Mouse (Mus musculus): ENCODE results near the gene Zfp276. TPM values are rescaled to one million over a fixed set of nuclear protein-coding genes. Genes with fewer than 3 reads are reported as not detected.
"Not testable (repeated sequence)": the region's sequence is repeated elsewhere in the genome, so short reads cannot be mapped to it uniquely, and the experiment has no call there.

The Zfp276 gene
- polyA plus RNA-seq, 1 experiment from 2014 or later = 23.2 TPM

- Histone ChIP-seq H3K27me3 (ENCODE audit: low read depth, poor library complexity, severe bottlenecking) (no peaks in the 10 kb centered on the region), H3K27ac (replicated peaks) (no peak overlapping the region), H3K4me1 (no peaks in the 10 kb centered on the region), H3K36me3 (peaks cover 83% of the 10 kb centered on the region), H3K9me3 (replicated peaks) (no peaks in the 10 kb centered on the region), H3K4me3 (no peak overlapping the region)
- WGBS = 88% methylated on average over 13 of the region's 13 CpGs
- DNase-seq (ENCODE audit: low spot score) = no peak
These were observed 26.5 kb downstream of the Zfp276 start for GRCm38 (mm10) chr8:123280302-123281094.

- not testable (repeated sequence) for DNase-seq (ENCODE audit: low spot score); H3K4me3 ChIP-seq; H3K9me3 ChIP-seq (replicated peaks); H3K27ac ChIP-seq (replicated peaks); H3K27me3 ChIP-seq (ENCODE audit: low read depth, poor library complexity, severe bottlenecking); H3K4me1 ChIP-seq
- H3K36me3 ChIP-seq = peaks cover 87% of the 10 kb centered on the region
- 91% methylated on average over 5 of the region's 6 CpGs for whole genome bisulfite sequencing
These were observed 29.0 kb downstream of the Zfp276 start for GRCm38 (mm10) chr8:123282994-123283393.

- no peak overlapping the region for H3K27ac ChIP-seq (replicated peaks)
- no peak for DNase-seq (ENCODE audit: low spot score)
- no peaks in the 10 kb centered on the region for H3K27me3 ChIP-seq (ENCODE audit: low read depth, poor library complexity, severe bottlenecking)
- H3K4me1 ChIP-seq = no peaks in the 10 kb centered on the region
- peaks cover 87% of the 10 kb centered on the region for H3K36me3 ChIP-seq
- no peak overlapping the region for H3K4me3 ChIP-seq
- no peaks in the 10 kb centered on the region for H3K9me3 ChIP-seq (replicated peaks)
- WGBS = 87% methylated on average over 7 of the region's 7 CpGs
These were observed 30.0 kb downstream of the Zfp276 start for GRCm38 (mm10) chr8:123283991-123284390.

DNA sequence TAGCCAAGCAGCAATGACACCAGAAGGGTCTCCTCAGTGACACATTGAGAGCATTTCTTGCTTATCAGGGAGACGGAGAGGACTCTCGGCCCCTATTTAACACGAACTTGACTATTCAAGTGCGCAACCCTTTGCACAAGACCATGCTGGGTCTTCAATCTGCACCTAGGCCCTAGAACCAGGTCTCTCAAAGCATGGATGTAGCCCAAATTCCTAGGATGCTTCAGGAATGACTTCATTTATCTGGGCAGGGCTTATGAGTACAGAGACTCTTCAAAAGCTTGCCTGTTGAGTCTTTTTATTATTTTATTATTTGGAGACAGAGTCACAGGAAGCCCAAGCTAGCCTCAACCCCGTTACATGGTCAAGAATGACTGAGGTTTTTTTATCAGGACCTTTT, 30.5 kb downstream of the Zfp276 start:
- 94% methylated on average over 5 of the region's 5 CpGs for WGBS
- Histone ChIP-seq H3K27ac (replicated peaks) (no peak overlapping the region), H3K36me3 (peaks cover 89% of the 10 kb centered on the region)

GRCm38 (mm10) chr8:123287362-123287761, 33.4 kb downstream of the Zfp276 start:
- no peaks in the 10 kb centered on the region for H3K27me3 ChIP-seq (ENCODE audit: low read depth, poor library complexity, severe bottlenecking)
- peaks cover 85% of the 10 kb centered on the region for H3K36me3 ChIP-seq
- no peak for DNase-seq (ENCODE audit: low spot score)
- no peaks in the 10 kb centered on the region for H3K4me1 ChIP-seq
- H3K9me3 ChIP-seq (replicated peaks) = no peaks in the 10 kb centered on the region
- 97% methylated on average over 17 of the region's 17 CpGs for WGBS
- no peak overlapping the region for H3K27ac ChIP-seq (replicated peaks)
- H3K4me3 ChIP-seq = no peak overlapping the region

More for the DNA sequence above, 30.5 kb downstream of the Zfp276 start:
- Histone ChIP-seq H3K4me1 (no peaks in the 10 kb centered on the region), H3K27me3 (ENCODE audit: low read depth, poor library complexity, severe bottlenecking) (no peaks in the 10 kb centered on the region), H3K4me3 (no peak overlapping the region), H3K9me3 (replicated peaks) (no peaks in the 10 kb centered on the region)
- no peak for DNase-seq (ENCODE audit: low spot score)

- DNase-seq (ENCODE audit: low spot score) = no peak
- H3K9me3 ChIP-seq (replicated peaks) = no peaks in the 10 kb centered on the region
- no peaks in the 10 kb centered on the region for H3K27me3 ChIP-seq (ENCODE audit: low read depth, poor library complexity, severe bottlenecking)
- H3K36me3 ChIP-seq = peaks cover 90% of the 10 kb centered on the region
- H3K4me3 ChIP-seq = no peak overlapping the region
- no peaks in the 10 kb centered on the region for H3K4me1 ChIP-seq
- H3K27ac ChIP-seq (replicated peaks) = no peak overlapping the region
- WGBS = 78% methylated on average over 4 of the region's 4 CpGs
These were observed 36.2 kb downstream of the Zfp276 start for GRCm38 (mm10) chr8:123290166-123290565.

DNA sequence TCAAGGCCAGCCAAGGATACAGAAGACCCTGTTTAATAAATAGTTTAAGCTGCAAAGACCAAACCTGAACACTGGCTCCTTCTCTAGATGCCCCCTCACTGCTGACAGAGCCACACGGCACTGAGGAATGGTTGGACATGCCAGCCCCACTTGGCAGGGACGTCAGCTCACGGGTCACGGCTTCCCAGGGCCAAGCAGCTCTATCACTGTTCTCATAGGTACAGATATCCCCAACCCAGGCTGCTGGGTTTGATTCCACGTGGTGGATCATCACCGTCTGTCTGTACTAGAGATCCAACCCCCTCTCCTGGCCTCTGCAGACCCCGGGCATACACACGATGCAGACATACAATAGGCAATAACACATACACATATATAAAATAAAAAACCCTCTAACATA, 36.7 kb downstream of the Zfp276 start:
- Histone ChIP-seq H3K27ac (replicated peaks) (no peak overlapping the region), H3K4me1 (no peaks in the 10 kb centered on the region), H3K4me3 (no peak overlapping the region), H3K36me3 (peaks cover 92% of the 10 kb centered on the region), H3K27me3 (ENCODE audit: low read depth, poor library complexity, severe bottlenecking) (no peaks in the 10 kb centered on the region), H3K9me3 (replicated peaks) (no peaks in the 10 kb centered on the region)
- WGBS = 94% methylated on average over 8 of the region's 8 CpGs
- DNase-seq (ENCODE audit: low spot score) = no peak

DNA sequence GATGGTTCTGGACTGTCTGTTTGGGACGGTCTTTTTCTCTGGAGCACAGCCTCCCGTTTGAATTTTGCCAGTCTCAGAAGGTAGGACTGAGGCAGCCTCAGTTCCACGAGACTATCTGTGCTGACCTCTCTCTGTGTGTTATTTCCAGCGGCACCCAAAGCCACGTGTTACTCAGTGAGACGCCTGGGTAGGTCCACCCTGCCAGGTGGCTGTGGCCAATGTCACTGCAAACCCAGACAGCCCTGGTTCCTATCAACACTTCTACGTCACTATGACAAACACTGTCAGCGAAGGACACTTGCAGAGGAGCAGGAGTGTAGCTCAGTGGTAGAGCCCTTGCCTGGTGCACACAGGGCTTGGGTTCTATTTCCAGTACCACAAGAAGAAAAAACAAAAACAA, 37.7 kb downstream of the Zfp276 start:
- WGBS = 93% methylated on average over 8 of the region's 8 CpGs
- H3K36me3 ChIP-seq = peaks cover 93% of the 10 kb centered on the region
- no peaks in the 10 kb centered on the region for H3K4me1 ChIP-seq
- H3K9me3 ChIP-seq (replicated peaks) = no peaks in the 10 kb centered on the region
- no peak overlapping the region for H3K27ac ChIP-seq (replicated peaks)
- no peaks in the 10 kb centered on the region for H3K27me3 ChIP-seq (ENCODE audit: low read depth, poor library complexity, severe bottlenecking)
- no peak for DNase-seq (ENCODE audit: low spot score)
- H3K4me3 ChIP-seq = no peak overlapping the region

DNA sequence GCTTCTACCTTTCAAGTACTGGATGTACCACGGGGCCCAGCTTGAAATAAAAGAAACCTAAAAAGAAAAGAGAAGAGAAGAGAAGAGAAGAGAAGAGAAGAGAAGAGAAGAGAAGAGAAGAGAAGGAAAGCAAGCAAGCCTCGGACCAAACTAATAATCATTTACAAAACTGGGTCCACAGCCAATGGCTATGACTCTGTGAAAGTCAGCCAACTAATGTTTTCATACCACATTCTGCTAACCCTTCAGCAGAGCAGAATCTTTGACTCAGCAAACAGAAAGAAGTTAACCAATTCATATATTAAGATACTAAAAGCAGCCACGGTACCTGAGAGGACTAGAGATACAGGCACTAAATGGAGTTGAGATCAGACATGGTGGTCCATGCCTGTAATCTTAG, 38.3 kb downstream of the Zfp276 start:
- Histone ChIP-seq H3K27ac (replicated peaks) (no peak overlapping the region), H3K36me3 (peaks cover 92% of the 10 kb centered on the region), H3K4me3 (no peak overlapping the region), H3K27me3 (ENCODE audit: low read depth, poor library complexity, severe bottlenecking) (no peaks in the 10 kb centered on the region), H3K4me1 (no peaks in the 10 kb centered on the region), H3K9me3 (replicated peaks) (no peaks in the 10 kb centered on the region)
- 88% methylated on average over 3 of the region's 3 CpGs for WGBS
- no peak for DNase-seq (ENCODE audit: low spot score)

DNA sequence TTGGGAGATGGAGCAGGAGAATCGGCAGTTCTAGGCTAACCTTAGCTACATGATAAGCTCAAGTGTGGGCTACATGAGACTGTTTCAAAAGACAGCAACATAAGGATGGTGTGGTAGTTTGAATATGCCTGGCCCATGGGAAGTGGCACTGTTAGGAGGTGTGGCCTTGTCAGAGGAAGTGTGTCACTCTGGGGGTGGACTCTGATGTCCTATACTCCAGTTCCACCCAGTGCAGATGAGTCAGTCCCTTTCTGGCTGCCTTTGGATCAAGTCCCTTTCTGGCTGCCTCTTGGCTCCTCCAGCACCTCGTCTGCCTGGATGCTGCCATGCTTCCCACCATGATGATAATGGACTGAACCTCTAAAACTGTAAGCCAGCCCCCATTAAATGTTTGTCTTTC, 38.8 kb downstream of the Zfp276 start:
- H3K36me3 ChIP-seq = peaks cover 92% of the 10 kb centered on the region
- no peak for DNase-seq (ENCODE audit: low spot score)
- H3K9me3 ChIP-seq (replicated peaks) = no peaks in the 10 kb centered on the region
- H3K4me3 ChIP-seq = no peak overlapping the region
- no peaks in the 10 kb centered on the region for H3K27me3 ChIP-seq (ENCODE audit: low read depth, poor library complexity, severe bottlenecking)
- no peak overlapping the region for H3K27ac ChIP-seq (replicated peaks)
- WGBS = 91% methylated on average over 2 of the region's 2 CpGs
- no peaks in the 10 kb centered on the region for H3K4me1 ChIP-seq

GRCm38 (mm10) chr8:123298301-123298700, 44.3 kb downstream of the Zfp276 start:
- no peaks in the 10 kb centered on the region for H3K27me3 ChIP-seq (ENCODE audit: low read depth, poor library complexity, severe bottlenecking)
- H3K27ac ChIP-seq (replicated peaks) = no peak overlapping the region
- H3K4me3 ChIP-seq = no peak overlapping the region
- H3K36me3 ChIP-seq = peaks cover 81% of the 10 kb centered on the region
- H3K4me1 ChIP-seq = no peaks in the 10 kb centered on the region
- DNase-seq (ENCODE audit: low spot score) = no peak
- H3K9me3 ChIP-seq (replicated peaks) = no peaks in the 10 kb centered on the region
- 95% methylated on average over 11 of the region's 11 CpGs for WGBS

- no peak for DNase-seq (ENCODE audit: low spot score)
- peaks cover 90% of the 10 kb centered on the region for H3K36me3 ChIP-seq
- no peak overlapping the region for H3K4me3 ChIP-seq
- no peaks in the 10 kb centered on the region for H3K27me3 ChIP-seq (ENCODE audit: low read depth, poor library complexity, severe bottlenecking)
- no peaks in the 10 kb centered on the region for H3K9me3 ChIP-seq (replicated peaks)
- H3K4me1 ChIP-seq = no peaks in the 10 kb centered on the region
- 70% methylated on average over 4 of the region's 4 CpGs for WGBS
- no peak overlapping the region for H3K27ac ChIP-seq (replicated peaks)
These were observed 54.7 kb downstream of the Zfp276 start for GRCm38 (mm10) chr8:123308738-123309137.

GRCm38 (mm10) chr8:123317781-123318466, 63.9 kb downstream of the Zfp276 start:
- WGBS = 9% methylated on average over 21 of the region's 21 CpGs
- H3K4me3 ChIP-seq = peak overlapping the region; percentile 78
- no peaks in the 10 kb centered on the region for H3K9me3 ChIP-seq (replicated peaks)
- peaks cover 15% of the 10 kb centered on the region for H3K36me3 ChIP-seq
- peaks cover 23% of the 10 kb centered on the region for H3K4me1 ChIP-seq
- peak overlapping the region; percentile 88 for H3K27ac ChIP-seq (replicated peaks)
- DNase-seq (ENCODE audit: low spot score) = no peak
- no peaks in the 10 kb centered on the region for H3K27me3 ChIP-seq (ENCODE audit: low read depth, poor library complexity, severe bottlenecking)
